Comparison of ENCODE assay signal across 23 mouse cellular contexts in genomic region chr10:68334054-68334453, GRCm38 (mm10). TPM values are rescaled to one million over a fixed set of nuclear protein-coding genes. Genes with fewer than 3 reads are reported as not detected.
DNase-seq lines count a peak whose midpoint lies in the region; ATAC-seq and TF ChIP-seq lines count a peak whose summit lies in the region.
"Had no signal": no experiment of that assay in that cellular context is flagged by ENCODE, and none has a peak within 500 bp of the region (broad histone marks: within the 10 kb centered on the region; RNA-seq: fewer than 3 reads in every experiment).

No protein-coding gene starts in this region.

- ATAC-seq in forebrain, postnatal 0 days: peak; percentile 62
- no peak for ATAC-seq in forebrain, embryonic 16.5 days
- ATAC-seq: activated CD4-positive, CD25-positive, alpha-beta regulatory T cell, adult 4 months; CD4-positive, CD25-positive, alpha-beta regulatory T cell, adult 4 months; forebrain, embryonic 13.5 days; forebrain, embryonic 15.5 days; Patski had no signal

- intact Hi-C loops in heart, postnatal 10 days (cut with DNase I): no loop called here

- peak; percentile 58 for DNase-seq in forebrain, postnatal 0 days
- DNase-seq in layer of hippocampus, adult 9-11 months: peak; percentile 12
- DNase-seq in layer of hippocampus, postnatal 14 days (ENCODE audit: low spot score in 2 of 2): no peak
- no peak for DNase-seq in heart, postnatal 10 days
- DNase-seq: adrenal gland, adult 8-10 months; adrenal gland, postnatal 14 days; adrenal gland, postnatal 36 days; B cell, adult 2 months; cerebellum, adult 11-12 months; cerebellum, adult 2 months; cerebellum, adult 9-10 months; cerebellum, postnatal 10 days; cerebellum, postnatal 25 days had no signal

- no peaks in the 10 kb centered on the region for H3K36me3 ChIP-seq in forebrain, postnatal 0 days (ENCODE audit: insufficient read depth)
- H3K36me3 ChIP-seq in forebrain, embryonic 16.5 days (ENCODE audit: control insufficient read depth, insufficient read depth): no peaks in the 10 kb centered on the region
- H3K36me3 ChIP-seq: embryonic facial prominence, embryonic 10.5 days; embryonic facial prominence, embryonic 12.5 days; forebrain, embryonic 15.5 days; G1E had no signal

- no peak overlapping the region for H3K4me2 ChIP-seq in forebrain, postnatal 0 days (ENCODE audit: low read depth)
- no peak overlapping the region for H3K4me2 ChIP-seq in forebrain, embryonic 16.5 days (ENCODE audit: low read length)
- H3K4me2 ChIP-seq: embryonic facial prominence, embryonic 12.5 days; forebrain, embryonic 13.5 days; forebrain, embryonic 15.5 days had no signal

- TF ChIP-seq CTCF in forebrain, postnatal 0 days (IDR thresholded peaks at IDR 0.05; ENCODE audit: low read depth): no peak

- no peaks in the 10 kb centered on the region for H3K4me1 ChIP-seq in forebrain, postnatal 0 days (ENCODE audit: insufficient read depth)
- no peaks in the 10 kb centered on the region for H3K4me1 ChIP-seq in forebrain, embryonic 16.5 days (replicated peaks; ENCODE audit: control insufficient read depth, insufficient read depth, low read length)
- H3K4me1 ChIP-seq: embryonic facial prominence, embryonic 10.5 days; embryonic facial prominence, embryonic 12.5 days; forebrain, embryonic 13.5 days; forebrain, embryonic 15.5 days had no signal

- H3K27ac ChIP-seq in forebrain, postnatal 0 days (ENCODE audit: low read depth, low read length): no peak overlapping the region
- no peak overlapping the region for H3K27ac ChIP-seq in forebrain, embryonic 16.5 days (ENCODE audit: low read length)
- H3K27ac ChIP-seq: embryonic facial prominence, embryonic 10.5 days; embryonic facial prominence, embryonic 12.5 days; forebrain, embryonic 13.5 days; forebrain, embryonic 15.5 days had no signal

- no peaks in the 10 kb centered on the region for H3K27me3 ChIP-seq in forebrain, postnatal 0 days (ENCODE audit: insufficient read depth, low read length)
- H3K27me3 ChIP-seq in forebrain, embryonic 16.5 days (replicated peaks; ENCODE audit: control insufficient read depth, insufficient read depth, low read length): no peaks in the 10 kb centered on the region
- H3K27me3 ChIP-seq: CH12.LX; embryonic facial prominence, embryonic 12.5 days; forebrain, embryonic 13.5 days; forebrain, embryonic 15.5 days; Patski had no signal

- WGBS in forebrain, postnatal 0 days: 55% methylated on average over 5 of the region's 5 CpGs
- WGBS in forebrain, embryonic 16.5 days: 73% methylated on average over 5 of the region's 5 CpGs

- no peak overlapping the region for H3K9ac ChIP-seq in forebrain, postnatal 0 days
- no peak overlapping the region for H3K9ac ChIP-seq in forebrain, embryonic 16.5 days (replicated peaks; ENCODE audit: low read depth, low read length)
- H3K9ac ChIP-seq: embryonic facial prominence, embryonic 12.5 days; forebrain, embryonic 13.5 days; forebrain, embryonic 15.5 days had no signal

- H3K9me3 ChIP-seq in forebrain, postnatal 0 days (ENCODE audit: low read length): no peaks in the 10 kb centered on the region
- no peaks in the 10 kb centered on the region for H3K9me3 ChIP-seq in forebrain, embryonic 16.5 days (ENCODE audit: control insufficient read depth, low read length)
- H3K9me3 ChIP-seq: embryonic facial prominence, embryonic 12.5 days; forebrain, embryonic 13.5 days; forebrain, embryonic 15.5 days had no signal

- no peak overlapping the region for H3K4me3 ChIP-seq in forebrain, postnatal 0 days (ENCODE audit: low read depth, low read length)
- no peak overlapping the region for H3K4me3 ChIP-seq in forebrain, embryonic 16.5 days (replicated peaks; ENCODE audit: low read length)
- H3K4me3 ChIP-seq: embryonic facial prominence, embryonic 10.5 days; embryonic facial prominence, embryonic 12.5 days; forebrain, embryonic 13.5 days; forebrain, embryonic 15.5 days had no signal

RNA-seq across cellular contexts. Expression of gene Arid5b, which starts 55.5 kb away (rescaled TPM):
- total RNA-seq in forebrain, postnatal 0 days (2014; rRNA removed): 13.7 and 14.3 TPM in 2 replicates
- polyA plus RNA-seq in forebrain, postnatal 0 days (2015; fragmentation: Nextera tagmentation; extraction: Ambion mirVana): 8.6 and 14.5 TPM in 2 replicates
- polyA plus RNA-seq in forebrain, embryonic 16.5 days (2015; fragmentation: Nextera tagmentation; extraction: Ambion mirVana): 14.4 and 14.7 TPM in 2 replicates
- 10 to 100 TPM; 14.7 to 18.7 TPM for total RNA-seq in layer of hippocampus, postnatal 14 days (2021)
- 10 to 100 TPM; 26.5 to 29.4 TPM for total RNA-seq in heart, postnatal 10 days (2021)
- polyA plus RNA-seq: G1E had no signal

Comparison
In these comparisons a context has a peak if more than half of its experiments do, and no peak if none do; other contexts are left out.
1. DNase-seq: peak in forebrain, postnatal 0 days (single experiment) and layer of hippocampus, adult 9-11 months (single experiment); none in layer of hippocampus, postnatal 14 days (0 of 2) and heart, postnatal 10 days (0 of 2).